Mouse (Mus musculus) stomach, embryonic 16.5 days (tissue): ENCODE results near the gene Eea1. TPM values are rescaled to one million over a fixed set of nuclear protein-coding genes. Genes with fewer than 3 reads are reported as not detected.

ENCODE experiments used
- ATAC-seq: fragments of 200-750 bp; cut with Nextera tagmentation; 2 replicates; pipeline ENCODE4 v1.8.0; 2017; ENCODE audit warnings: moderate number of reproducible peaks, moderate TSS enrichment; ENCODE audit not compliant: insufficient read depth, low FRiP score
- H3K27ac ChIP-seq: fragments of 300-500 bp; sonication (generic); 2 replicates; pipeline ENCODE4 v1.5.1; 2014; ENCODE audit warnings: low read length
- H3K27me3 ChIP-seq: fragments of 300-500 bp; sonication (generic); 2 replicates; pipeline ENCODE4 v1.6.1; 2014; ENCODE audit warnings: low read length, control low read depth, mixed read lengths; ENCODE audit not compliant: control insufficient read depth, insufficient read depth
- H3K36me3 ChIP-seq: fragments of 300-500 bp; sonication (generic); 2 replicates; pipeline ENCODE4 v1.6.1; 2014; ENCODE audit warnings: low read length; ENCODE audit not compliant: control insufficient read depth, insufficient read depth
- H3K4me1 ChIP-seq: fragments of 300-500 bp; sonication (generic); 2 replicates; pipeline ENCODE4 v1.6.1; 2014; ENCODE audit warnings: low read length, control low read depth, mixed read lengths; ENCODE audit not compliant: control insufficient read depth, insufficient read depth
- H3K4me2 ChIP-seq: fragments of 300-500 bp; sonication (generic); 2 replicates; pipeline ENCODE4 v1.6.1; 2014; ENCODE audit warnings: low read depth, low read length, mixed read lengths
- H3K4me3 ChIP-seq: fragments of 300-500 bp; sonication (generic); replicated peaks from 2 replicates; pipeline ENCODE4 v1.5.1; 2014; ENCODE audit warnings: mild to moderate bottlenecking, low read length
- H3K9ac ChIP-seq: fragments of 300-500 bp; sonication (generic); 2 replicates; pipeline ENCODE4 v1.6.1; 2014; ENCODE audit warnings: low read length
- H3K9me3 ChIP-seq: fragments of 300-500 bp; sonication (generic); replicated peaks from 2 replicates; pipeline ENCODE4 v1.6.1; 2016; ENCODE audit warnings: low read length, control low read depth; ENCODE audit not compliant: control insufficient read depth
- WGBS: fragments of 180-500 bp; shearing (Covaris S2); extraction: QIAGEN DNeasy Blood & Tissue Kit; methylation state at CpG from one replicate; pipeline ENCODE4 v1.1.7; 2014; 5-methylcytosine and 5-hydroxymethylcytosine counted together
- polyA plus RNA-seq: library from polyadenylated mRNA; unstranded; fragments of >200 nt; fragmentation: Nextera tagmentation; extraction: Ambion mirVana; gene quantifications from 2 replicates; pipeline ENCODE4 v1.2.1, GENCODE M21; 2015

The Eea1 gene
- 16.7 and 18.1 TPM in 2 replicates for polyA plus RNA-seq

DNA sequence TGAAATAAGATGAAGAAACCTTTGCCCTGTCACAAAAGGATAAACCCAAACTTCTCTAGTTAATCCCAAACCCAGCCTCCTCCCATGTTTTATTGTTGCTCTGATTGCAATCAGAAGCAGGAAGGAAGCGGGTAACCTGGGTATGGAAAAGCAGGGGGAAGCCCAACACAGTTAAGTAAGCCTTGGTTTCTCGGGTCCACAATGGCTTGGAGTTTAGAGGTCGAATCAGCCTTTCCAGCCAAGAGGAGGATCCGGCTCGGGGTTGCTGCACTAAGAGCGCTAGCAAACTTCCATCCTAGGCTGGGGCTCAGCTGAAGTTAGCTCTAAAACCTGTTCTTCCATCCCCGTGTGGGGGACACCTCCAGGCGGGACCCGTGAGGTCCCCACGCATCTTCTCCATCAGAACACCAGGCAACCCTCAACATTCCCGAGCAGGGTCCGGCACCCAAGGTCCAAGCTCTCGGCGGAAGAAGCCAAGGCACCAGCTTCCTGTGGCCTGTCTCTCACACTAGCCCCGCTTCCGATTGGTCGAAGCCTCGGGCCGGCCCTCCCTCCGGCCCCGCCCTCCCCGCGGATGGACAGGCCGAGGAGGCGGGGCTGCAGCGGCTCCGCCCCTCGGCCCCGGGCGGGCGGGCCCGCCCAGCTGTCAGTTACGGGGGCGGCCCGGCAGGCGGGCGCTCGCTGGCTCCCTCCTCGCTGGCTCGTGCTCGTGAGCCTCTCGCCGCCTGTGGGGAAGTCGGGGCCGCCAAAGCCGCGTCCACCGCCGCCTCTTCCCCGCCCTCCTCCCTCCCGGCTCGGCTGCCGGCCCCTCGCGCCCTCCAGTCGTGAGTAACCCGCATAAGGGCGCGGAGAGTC lies at the start of gene Eea1:
Gene Eea1 (plus strand): TSS at position 605 of the 855 bp plus-strand sequence.
- WGBS, result under 1% methylated on average over 50 of the region's 59 CpGs
- ATAC-seq, result peak; percentile 99
- Histone ChIP-seq H3K4me1 (peaks cover 13% of the 10 kb centered on the region), H3K9me3 (no peaks in the 10 kb centered on the region), H3K27me3 (no peaks in the 10 kb centered on the region), H3K9ac (peak within 1 kb of the TSS; percentile 88), H3K4me2 (peak within 1 kb of the TSS; percentile 74), H3K4me3 (peak within 1 kb of the TSS; percentile 85), H3K36me3 (no peaks in the 10 kb centered on the region), H3K27ac (peak within 1 kb of the TSS; percentile 96)

- 69% methylated on average over 7 of the region's 7 CpGs for WGBS
- Histone ChIP-seq H3K9ac (no peak overlapping the region), H3K27ac (no peak overlapping the region), H3K9me3 (no peaks in the 10 kb centered on the region), H3K36me3 (no peaks in the 10 kb centered on the region), H3K4me3 (no peak overlapping the region), H3K4me2 (no peak overlapping the region), H3K4me1 (no peaks in the 10 kb centered on the region), H3K27me3 (no peaks in the 10 kb centered on the region)
- no peak for ATAC-seq
Observed at GRCm38 (mm10) chr10:95891214-95891960, 49.1 kb upstream of the Eea1 start.

GRCm38 (mm10) chr10:95892132-95892531 lies 48.3 kb upstream of the Eea1 start:
- no peaks in the 10 kb centered on the region for H3K27me3 ChIP-seq
- H3K36me3 ChIP-seq, result no peaks in the 10 kb centered on the region
- H3K4me2 ChIP-seq, result no peak overlapping the region
- H3K4me3 ChIP-seq, result no peak overlapping the region
- no peaks in the 10 kb centered on the region for H3K9me3 ChIP-seq
- 66% methylated on average over 9 of the region's 9 CpGs for WGBS
- no peak overlapping the region for H3K9ac ChIP-seq
- H3K27ac ChIP-seq, result no peak overlapping the region
- ATAC-seq, result no peak
- no peaks in the 10 kb centered on the region for H3K4me1 ChIP-seq

- ATAC-seq, result no peak
Observed at GRCm38 (mm10) chr10:95893291-95893932, 47.0 kb upstream of the Eea1 start.

DNA sequence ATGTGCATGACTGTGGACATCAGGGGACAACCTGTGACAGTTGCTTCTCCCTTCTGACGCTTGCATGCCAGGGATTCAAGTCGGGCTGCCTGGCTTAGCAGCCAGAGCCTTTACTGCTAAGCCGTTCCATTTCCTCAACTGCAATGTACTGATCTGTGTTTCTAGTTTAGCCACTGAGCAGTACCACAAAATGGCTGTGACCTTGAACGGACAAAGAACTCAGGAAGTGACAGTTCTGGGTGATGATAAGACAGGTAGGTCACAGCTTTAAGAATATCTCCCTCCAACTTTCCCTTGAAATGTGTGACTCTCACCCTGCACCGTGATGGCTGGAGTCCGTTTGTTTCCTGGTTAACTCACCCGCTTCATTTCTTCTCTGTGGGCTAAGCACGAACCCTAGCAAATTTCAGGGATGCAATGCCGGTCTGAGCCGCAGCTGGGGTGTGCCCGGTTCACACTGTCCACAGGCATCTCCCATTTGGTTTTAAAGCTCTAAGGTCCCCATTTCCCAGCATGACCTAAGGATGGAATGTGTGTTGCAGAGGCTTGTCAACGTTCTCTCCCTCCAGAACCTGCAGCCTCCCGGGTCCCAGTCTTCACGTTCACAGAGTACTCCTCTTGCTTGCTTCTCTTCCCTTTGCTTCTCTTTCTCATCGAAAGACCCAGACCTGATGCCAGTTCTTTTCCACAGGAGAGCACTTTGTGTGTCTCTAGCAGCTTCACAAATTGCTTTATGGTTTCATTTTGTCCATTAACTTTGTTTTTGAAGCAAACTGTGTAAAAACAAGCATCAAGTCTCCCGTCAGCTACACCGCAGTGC lies 46.2 kb upstream of the Eea1 start:
- Histone ChIP-seq H3K36me3 (no peaks in the 10 kb centered on the region), H3K9ac (peak overlapping the region; percentile 46), H3K4me3 (peak overlapping the region; percentile 33), H3K4me1 (no peaks in the 10 kb centered on the region), H3K27ac (no peak overlapping the region), H3K9me3 (no peaks in the 10 kb centered on the region), H3K27me3 (no peaks in the 10 kb centered on the region), H3K4me2 (peak overlapping the region; percentile 69)
- peak; percentile 46; the same call in 1 of the 2 replicates for ATAC-seq
- 23% methylated on average over 17 of the region's 17 CpGs for WGBS

More at GRCm38 (mm10) chr10:95893291-95893932, 47.0 kb upstream of the Eea1 start:
- Histone ChIP-seq H3K36me3 (no peaks in the 10 kb centered on the region), H3K27me3 (no peaks in the 10 kb centered on the region), H3K9me3 (no peaks in the 10 kb centered on the region), H3K27ac (no peak overlapping the region), H3K4me2 (no peak overlapping the region), H3K4me1 (no peaks in the 10 kb centered on the region), H3K4me3 (no peak overlapping the region), H3K9ac (no peak overlapping the region)
- 78% methylated on average over 14 of the region's 14 CpGs for WGBS

DNA sequence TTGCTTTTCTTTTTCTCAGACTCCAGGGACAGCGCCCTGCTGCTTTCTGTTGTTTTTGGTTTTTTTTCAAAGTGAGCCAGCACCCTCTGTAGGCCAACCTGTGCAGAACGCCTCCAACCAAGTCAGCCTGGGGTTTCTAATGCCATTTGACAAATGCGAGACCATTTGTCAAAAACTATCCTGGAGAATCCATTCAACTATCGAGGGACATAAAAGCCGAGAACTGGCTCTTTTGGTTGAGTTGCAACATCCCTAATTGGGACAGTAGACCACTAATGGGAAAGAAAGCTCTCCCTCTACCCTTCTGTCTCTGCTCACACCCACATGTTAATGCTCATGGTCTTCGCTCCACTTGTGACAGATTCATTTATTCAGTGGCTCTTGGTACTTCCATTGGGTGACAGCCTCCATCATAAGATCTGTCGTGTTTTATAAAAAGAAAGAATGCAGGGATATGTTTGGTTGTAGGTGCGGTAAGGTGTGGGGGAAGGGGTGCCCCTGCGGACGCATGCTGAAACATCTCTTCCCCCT lies 45.5 kb upstream of the Eea1 start:
- peak; percentile 75; the same call in 1 of the 2 replicates for ATAC-seq
- H3K4me1 ChIP-seq, result no peaks in the 10 kb centered on the region
- no peaks in the 10 kb centered on the region for H3K9me3 ChIP-seq
- peak overlapping the region; percentile 46 for H3K9ac ChIP-seq
- no peaks in the 10 kb centered on the region for H3K36me3 ChIP-seq
- H3K27me3 ChIP-seq, result no peaks in the 10 kb centered on the region
- H3K4me2 ChIP-seq, result peak overlapping the region; percentile 69
- peak overlapping the region; percentile 33 for H3K4me3 ChIP-seq
- H3K27ac ChIP-seq, result no peak overlapping the region
- 40% methylated on average over 10 of the region's 10 CpGs for WGBS

DNA sequence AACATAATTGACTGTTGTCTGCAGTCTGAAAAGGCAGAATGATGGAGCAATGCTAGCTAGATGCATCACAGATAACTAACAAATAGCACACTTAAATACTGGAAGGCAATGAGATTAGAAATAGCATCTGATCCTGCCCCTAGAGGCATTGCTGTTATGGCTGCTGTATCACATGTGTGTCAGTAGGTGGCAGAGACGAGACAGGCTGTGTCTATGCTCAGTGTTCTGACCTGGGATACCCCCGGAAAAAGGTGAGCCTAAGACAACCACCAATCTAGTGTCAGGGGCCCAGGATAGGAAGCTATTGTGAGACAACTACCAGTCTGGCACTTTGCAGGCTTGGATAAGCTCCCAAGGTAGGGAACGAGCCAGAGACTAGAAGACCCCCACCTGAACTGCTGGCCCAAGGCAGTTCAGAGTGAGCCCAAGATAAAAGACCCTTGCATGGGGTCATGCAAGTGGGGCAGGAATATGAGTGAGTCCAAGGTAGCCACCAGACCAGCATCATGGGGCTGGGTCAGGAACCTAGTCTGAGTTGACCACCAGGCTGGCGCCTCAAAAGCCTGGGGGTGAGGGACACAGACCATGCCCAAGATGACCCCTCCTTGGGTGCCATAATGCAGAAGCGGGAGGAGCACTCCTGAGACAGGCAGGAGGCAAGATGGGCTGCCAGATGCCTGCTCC lies 41.8 kb upstream of the Eea1 start:
- H3K4me1 ChIP-seq, result no peaks in the 10 kb centered on the region
- 0 out of 2 replicates have a peak, but pooled peaks have one; percentile 21 for ATAC-seq
- no peak overlapping the region for H3K27ac ChIP-seq
- WGBS, result 63% methylated on average over 5 of the region's 5 CpGs
- no peak overlapping the region for H3K4me2 ChIP-seq
- H3K4me3 ChIP-seq, result no peak overlapping the region
- no peaks in the 10 kb centered on the region for H3K9me3 ChIP-seq
- H3K27me3 ChIP-seq, result no peaks in the 10 kb centered on the region
- H3K9ac ChIP-seq, result no peak overlapping the region
- H3K36me3 ChIP-seq, result no peaks in the 10 kb centered on the region

GRCm38 (mm10) chr10:95904668-95905067 lies 35.8 kb upstream of the Eea1 start:
- 78% methylated on average over 6 of the region's 6 CpGs for WGBS
- Histone ChIP-seq H3K27me3 (no peaks in the 10 kb centered on the region), H3K36me3 (no peaks in the 10 kb centered on the region), H3K4me3 (no peak overlapping the region), H3K9me3 (no peaks in the 10 kb centered on the region), H3K4me2 (no peak overlapping the region), H3K4me1 (no peaks in the 10 kb centered on the region), H3K27ac (no peak overlapping the region), H3K9ac (no peak overlapping the region)
- ATAC-seq, result no peak
